Mouse (Mus musculus) kidney, embryonic 16.5 days (tissue): ENCODE results near the gene Sh2d6. TPM values are rescaled to one million over a fixed set of nuclear protein-coding genes. Genes with fewer than 3 reads are reported as not detected.
"Not testable (repeated sequence)": the region's sequence is repeated elsewhere in the genome, so short reads cannot be mapped to it uniquely, and the experiment has no call there.

Source experiments
- ATAC-seq: fragments of 200-750 bp; cut with Nextera tagmentation; 2 replicates; pipeline ENCODE4 v1.8.0; 2017; ENCODE audit warnings: moderate TSS enrichment; ENCODE audit not compliant: low FRiP score, low TSS enrichment
- H3K27ac ChIP-seq: fragments of 300-500 bp; sonication (generic); 2 replicates; pipeline ENCODE4 v1.5.1; 2014; ENCODE audit warnings: low read length
- H3K27me3 ChIP-seq: fragments of 300-500 bp; sonication (generic); 2 replicates; pipeline ENCODE4 v1.6.1; 2014; ENCODE audit warnings: low read length, control low read depth, mixed read lengths; ENCODE audit not compliant: insufficient read depth
- H3K36me3 ChIP-seq: fragments of 300-500 bp; sonication (generic); 2 replicates; pipeline ENCODE4 v1.6.1; 2014; ENCODE audit warnings: low read length, control low read depth, mixed read lengths; ENCODE audit not compliant: insufficient read depth
- H3K4me1 ChIP-seq: fragments of 300-500 bp; sonication (generic); 2 replicates; pipeline ENCODE4 v1.6.1; 2014; ENCODE audit warnings: low read length, control low read depth, mixed read lengths; ENCODE audit not compliant: insufficient read depth
- H3K4me2 ChIP-seq: fragments of 300-500 bp; sonication (generic); replicated peaks from 2 replicates; pipeline ENCODE4 v1.6.1; 2014; ENCODE audit warnings: low read depth, low read length
- H3K4me3 ChIP-seq: fragments of 300-500 bp; sonication (generic); 2 replicates; pipeline ENCODE4 v1.5.1; 2014; ENCODE audit warnings: mild to moderate bottlenecking, low read length
- H3K9ac ChIP-seq: fragments of 300-500 bp; sonication (generic); replicated peaks from 2 replicates; pipeline ENCODE4 v1.6.1; 2014; ENCODE audit warnings: low read length
- H3K9me3 ChIP-seq: fragments of 300-500 bp; sonication (generic); 2 replicates; pipeline ENCODE4 v1.6.1; 2016; ENCODE audit warnings: low read length, control low read depth
- WGBS: fragments of 180-500 bp; shearing (Covaris S2); extraction: QIAGEN DNeasy Blood & Tissue Kit; methylation state at CpG from one replicate; pipeline ENCODE4 v1.1.7; 2014; 5-methylcytosine and 5-hydroxymethylcytosine counted together
- polyA plus RNA-seq: library from polyadenylated mRNA; unstranded; fragments of >200 nt; fragmentation: Nextera tagmentation; extraction: Ambion mirVana; gene quantifications from 2 replicates; pipeline ENCODE4 v1.2.1, GENCODE M21; 2015

Sh2d6 gene
- polyA plus RNA-seq, 1 experiment from 2014 or later = 0.17 TPM

DNA sequence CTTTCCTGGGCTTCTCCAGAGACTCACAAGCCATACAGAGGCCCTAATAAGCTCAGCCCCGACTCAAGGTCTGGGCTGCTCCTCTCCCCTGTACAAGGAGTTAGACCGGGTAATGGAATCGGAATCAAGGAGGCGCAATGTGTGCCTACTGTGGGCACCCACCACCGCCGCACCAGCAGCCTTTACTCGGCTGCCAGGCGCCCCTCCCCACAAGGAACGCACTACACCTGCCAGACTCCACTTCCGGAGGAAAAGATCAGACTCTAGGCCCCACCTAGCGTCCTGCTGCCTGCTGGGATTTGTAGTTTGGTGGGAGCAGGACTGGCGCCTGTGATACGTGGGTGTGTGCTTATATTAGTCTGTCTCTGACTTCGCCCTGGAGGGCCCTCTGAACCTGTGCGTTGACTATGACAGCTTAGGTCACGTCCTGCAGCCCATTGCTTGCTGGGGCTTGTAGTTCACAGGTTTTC lies 17.1 kb upstream of the Sh2d6 start:
- Histone ChIP-seq H3K27ac (0 out of 2 replicates have a peak overlapping the region, but pooled peaks have one; percentile 68), H3K4me1 (peaks cover 19% of the 10 kb centered on the region), H3K36me3 (no peaks in the 10 kb centered on the region), H3K4me3 (peak overlapping the region; percentile 58), H3K4me2 (peak overlapping the region; percentile 63), H3K9me3 (no peaks in the 10 kb centered on the region), H3K27me3 (no peaks in the 10 kb centered on the region), H3K9ac (peak overlapping the region; percentile 74)
- 2% methylated on average over 16 of the region's 16 CpGs for WGBS
- ATAC-seq = peak; percentile 96

DNA sequence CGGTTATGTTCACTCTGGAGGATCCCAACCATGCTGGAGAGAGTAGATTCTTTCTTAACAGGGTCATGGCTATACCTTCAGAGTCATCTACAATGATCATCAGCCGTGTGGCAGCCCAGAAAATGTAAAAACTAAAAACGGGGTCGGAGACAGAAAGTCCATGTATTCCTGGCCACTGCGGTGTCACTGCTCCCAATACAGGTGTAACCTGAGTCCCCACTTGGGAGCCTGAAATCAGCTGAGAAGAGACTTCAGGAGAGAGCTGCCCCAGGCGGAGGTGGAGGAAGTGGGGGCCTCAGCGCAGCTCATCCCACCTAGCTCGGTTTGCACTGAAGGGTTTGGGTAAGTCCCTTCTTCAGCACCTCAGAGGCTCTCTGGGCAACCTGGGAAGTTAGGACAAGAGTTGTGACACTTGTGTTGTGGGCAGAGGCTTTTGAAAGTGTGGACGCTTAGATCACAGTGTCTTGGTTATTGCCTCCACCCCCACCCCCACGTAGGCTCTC lies 16.5 kb upstream of the Sh2d6 start:
- WGBS = 41% methylated on average over 10 of the region's 10 CpGs
- H3K36me3 ChIP-seq = no peaks in the 10 kb centered on the region
- H3K4me1 ChIP-seq = peaks cover 17% of the 10 kb centered on the region
- H3K4me3 ChIP-seq = peak overlapping the region; percentile 58
- H3K9ac ChIP-seq = peak overlapping the region; percentile 74
- peak; percentile 8; the same call in 1 of the 2 replicates for ATAC-seq
- no peaks in the 10 kb centered on the region for H3K9me3 ChIP-seq
- H3K27me3 ChIP-seq = no peaks in the 10 kb centered on the region
- peak overlapping the region; percentile 63 for H3K4me2 ChIP-seq
- no peak overlapping the region for H3K27ac ChIP-seq

DNA sequence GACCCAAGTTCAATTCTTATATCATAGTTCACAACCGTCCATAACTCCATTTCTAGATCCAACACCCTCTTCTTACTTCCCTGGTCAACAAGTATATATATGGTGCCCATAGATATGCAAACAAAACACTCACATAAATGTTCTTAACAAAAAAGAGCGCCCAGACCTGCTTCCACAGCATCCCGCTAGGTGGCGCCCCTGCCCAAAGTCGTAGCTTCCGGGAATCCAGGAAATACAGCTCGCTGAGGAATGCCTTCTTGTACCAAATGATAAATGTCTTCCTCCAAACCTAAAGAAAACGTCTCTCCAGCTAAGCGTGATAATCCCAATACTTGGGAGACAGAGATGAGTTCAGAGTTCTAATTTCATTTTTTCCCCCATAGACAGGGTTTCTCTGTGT lies 13.7 kb upstream of the Sh2d6 start:
- Histone ChIP-seq H3K36me3 (no peaks in the 10 kb centered on the region), H3K9me3 (peaks cover under 1% of the 10 kb centered on the region; the same call in 1 of the 2 replicates), H3K4me2 (peak overlapping the region; percentile 30), H3K27me3 (no peaks in the 10 kb centered on the region), H3K27ac (peak overlapping the region; percentile 65; the same call in 1 of the 2 replicates), H3K9ac (peak overlapping the region; percentile 48), H3K4me3 (peak overlapping the region; percentile 7; the same call in 1 of the 2 replicates), H3K4me1 (peaks cover 17% of the 10 kb centered on the region)
- no peak for ATAC-seq
- 6% methylated on average over 9 of the region's 9 CpGs for WGBS

DNA sequence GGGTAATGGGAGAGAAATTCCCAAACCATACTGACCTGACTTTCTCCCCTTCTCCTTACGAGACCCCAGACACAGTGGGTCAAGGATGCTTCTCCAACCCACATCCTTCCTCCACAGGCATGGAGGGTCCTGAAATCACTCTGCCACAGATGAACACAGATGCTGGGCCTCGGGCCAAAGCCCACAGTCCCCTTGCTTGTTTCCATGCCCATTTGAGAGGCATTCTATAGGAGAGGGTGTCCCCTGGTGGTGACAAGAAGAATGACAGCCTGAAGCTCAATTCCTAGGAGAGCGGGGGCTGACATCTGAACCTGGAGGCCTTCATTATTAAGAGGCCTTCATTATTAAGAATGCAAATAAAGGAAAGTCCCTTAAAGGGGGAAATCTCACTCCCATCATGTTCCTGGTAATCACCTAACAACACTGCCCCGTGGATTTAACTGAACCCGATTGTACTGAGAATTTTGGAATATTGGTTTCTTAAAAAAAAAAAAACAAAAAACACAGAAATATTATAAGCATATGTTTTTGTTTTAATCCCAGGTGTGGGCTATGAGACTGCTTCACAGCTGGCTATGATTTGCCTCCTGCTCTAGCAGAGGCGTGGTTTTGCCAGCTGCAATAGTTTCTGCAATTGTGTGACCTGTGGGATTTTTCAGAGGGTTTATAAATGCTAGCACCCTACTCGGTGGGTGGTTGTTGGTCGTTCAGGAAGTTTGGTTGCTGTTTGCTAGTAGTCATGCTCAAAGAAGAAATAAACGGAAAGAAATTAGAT lies 12.7 kb upstream of the Sh2d6 start:
- no peaks in the 10 kb centered on the region for H3K27me3 ChIP-seq
- 40% methylated on average over 9 of the region's 9 CpGs for WGBS
- H3K4me3 ChIP-seq = no peak overlapping the region
- peaks cover 3% of the 10 kb centered on the region; the same call in 1 of the 2 replicates for H3K9me3 ChIP-seq
- H3K36me3 ChIP-seq = no peaks in the 10 kb centered on the region
- ATAC-seq = peak; percentile 52; the same call in 1 of the 2 replicates
- H3K4me2 ChIP-seq = no peak overlapping the region
- H3K27ac ChIP-seq = peak overlapping the region; percentile 65; the same call in 1 of the 2 replicates
- H3K9ac ChIP-seq = no peak overlapping the region
- H3K4me1 ChIP-seq = peaks cover 17% of the 10 kb centered on the region

DNA sequence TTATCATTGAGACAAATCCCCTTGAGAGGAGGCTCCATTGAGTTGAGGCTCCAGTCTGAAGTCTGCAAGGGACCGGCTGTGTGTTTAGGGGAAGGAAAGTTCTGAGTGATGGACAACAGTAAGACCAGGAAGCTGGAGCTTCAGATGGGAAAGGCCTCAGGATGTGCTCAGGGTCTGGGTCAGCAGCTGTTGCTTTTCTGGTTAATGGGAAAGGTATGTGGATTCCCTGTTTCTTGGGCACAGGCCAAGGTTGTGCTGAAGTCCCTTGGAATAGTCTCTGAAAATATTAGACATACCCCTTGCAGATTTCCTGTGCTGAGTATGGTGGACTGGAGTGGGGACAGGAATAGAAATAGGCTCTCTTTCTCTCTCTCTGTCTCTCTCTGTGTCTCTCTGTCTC lies 12.0 kb upstream of the Sh2d6 start:
- H3K27ac ChIP-seq, H3K36me3 ChIP-seq, H3K9ac ChIP-seq, H3K9me3 ChIP-seq, H3K27me3 ChIP-seq, H3K4me3 ChIP-seq, H3K4me2 ChIP-seq: not testable (repeated sequence)
- peaks cover 17% of the 10 kb centered on the region for H3K4me1 ChIP-seq
- 37% methylated on average over 1 of the region's 1 CpGs for WGBS
- ATAC-seq = peak; percentile 32

DNA sequence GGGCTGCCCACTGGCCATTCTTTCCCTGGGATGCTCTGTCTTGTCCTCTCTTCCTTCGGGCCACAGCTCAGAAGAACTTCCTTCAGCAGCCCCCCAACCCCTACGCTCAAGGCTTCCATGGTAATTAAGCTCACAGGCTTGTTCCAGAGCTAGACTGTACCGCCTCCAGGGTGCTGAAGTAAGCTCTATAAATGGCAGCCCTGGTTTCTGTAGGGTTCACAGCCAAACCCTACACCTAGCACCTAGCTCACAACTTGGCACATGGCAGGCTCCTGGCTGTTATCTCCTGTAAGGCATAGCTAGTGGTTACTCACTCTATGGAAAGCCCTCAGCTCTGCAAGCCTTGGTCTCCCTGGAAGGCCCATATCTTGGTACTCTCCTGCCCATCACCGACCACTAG lies 11.1 kb upstream of the Sh2d6 start:
- 85% methylated on average over 4 of the region's 4 CpGs for WGBS
- peaks cover 9% of the 10 kb centered on the region for H3K4me1 ChIP-seq
- H3K4me3 ChIP-seq = no peak overlapping the region
- no peak for ATAC-seq
- H3K27me3 ChIP-seq = no peaks in the 10 kb centered on the region
- H3K4me2 ChIP-seq = no peak overlapping the region
- peaks cover 3% of the 10 kb centered on the region; the same call in 1 of the 2 replicates for H3K9me3 ChIP-seq
- H3K27ac ChIP-seq = no peak overlapping the region
- no peak overlapping the region for H3K9ac ChIP-seq
- no peaks in the 10 kb centered on the region for H3K36me3 ChIP-seq

DNA sequence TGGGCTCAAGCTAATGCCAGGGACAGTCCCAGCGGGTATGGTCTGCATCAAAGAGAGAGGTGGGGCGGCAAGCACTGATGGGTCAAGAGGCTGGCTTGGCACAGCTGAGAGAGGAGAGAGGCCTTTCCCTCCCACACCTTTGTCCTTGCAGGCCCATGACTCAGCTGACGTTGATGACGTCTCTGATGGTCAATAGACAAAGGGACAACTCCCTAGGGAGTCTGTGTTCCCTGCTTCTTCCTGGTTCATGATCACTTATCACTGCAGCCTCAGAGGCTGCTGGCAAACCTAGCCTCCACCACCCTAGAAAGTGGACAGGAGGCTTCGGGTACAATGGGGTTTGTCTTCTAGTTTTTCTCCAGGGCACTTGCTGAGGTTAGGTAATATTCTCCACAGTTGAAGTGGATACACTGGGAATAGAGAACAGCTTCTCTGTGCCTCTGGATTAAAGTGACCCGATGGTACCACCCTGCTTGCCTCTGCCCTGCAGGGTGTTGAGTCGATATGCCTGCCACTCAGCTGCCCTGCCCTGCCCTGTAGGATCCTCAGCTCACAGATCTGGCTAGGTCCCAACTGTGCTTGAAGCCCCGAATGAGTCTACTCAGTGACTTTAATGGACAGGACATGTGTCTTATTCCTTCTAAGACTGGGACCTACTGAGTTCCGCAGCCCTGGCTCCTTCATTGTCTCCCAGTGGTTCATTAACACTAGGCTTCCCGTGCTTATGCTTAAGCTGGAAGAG lies 7.1 kb upstream of the Sh2d6 start:
- no peak overlapping the region for H3K4me3 ChIP-seq
- H3K27me3 ChIP-seq = no peaks in the 10 kb centered on the region
- H3K36me3 ChIP-seq = no peaks in the 10 kb centered on the region
- no peak overlapping the region for H3K9ac ChIP-seq
- peaks cover 3% of the 10 kb centered on the region; the same call in 1 of the 2 replicates for H3K9me3 ChIP-seq
- H3K4me2 ChIP-seq = no peak overlapping the region
- no peaks in the 10 kb centered on the region for H3K4me1 ChIP-seq
- no peak; the same call in 1 of the 2 replicates for ATAC-seq
- WGBS = 81% methylated on average over 10 of the region's 10 CpGs
- H3K27ac ChIP-seq = no peak overlapping the region

DNA sequence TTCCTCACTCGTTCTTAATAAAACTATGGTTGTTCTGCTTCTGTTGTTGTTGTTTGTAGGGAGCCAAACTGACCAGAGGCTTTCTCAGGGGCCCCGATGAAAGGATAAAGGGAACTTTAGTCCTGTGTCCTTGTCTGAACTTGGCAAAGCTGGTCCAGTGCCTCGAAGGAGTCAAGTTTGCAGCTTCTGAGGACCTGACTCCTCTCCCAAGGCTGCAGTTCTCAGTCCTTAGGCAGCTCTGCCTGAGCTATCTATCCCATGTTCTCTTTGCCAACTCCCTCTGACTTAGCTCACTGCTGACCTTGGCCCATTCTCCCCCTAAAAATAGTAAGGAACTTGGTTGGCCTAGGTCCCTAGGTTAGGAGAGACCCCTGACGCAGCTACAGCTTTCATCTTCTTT lies 5.6 kb upstream of the Sh2d6 start:
- ATAC-seq = no peak
- WGBS = 83% methylated on average over 4 of the region's 4 CpGs
- Histone ChIP-seq H3K4me1 (no peaks in the 10 kb centered on the region), H3K27ac (no peak overlapping the region), H3K36me3 (no peaks in the 10 kb centered on the region), H3K9me3 (peaks cover 3% of the 10 kb centered on the region; the same call in 1 of the 2 replicates), H3K4me3 (no peak overlapping the region), H3K4me2 (no peak overlapping the region), H3K27me3 (no peaks in the 10 kb centered on the region), H3K9ac (no peak overlapping the region)

DNA sequence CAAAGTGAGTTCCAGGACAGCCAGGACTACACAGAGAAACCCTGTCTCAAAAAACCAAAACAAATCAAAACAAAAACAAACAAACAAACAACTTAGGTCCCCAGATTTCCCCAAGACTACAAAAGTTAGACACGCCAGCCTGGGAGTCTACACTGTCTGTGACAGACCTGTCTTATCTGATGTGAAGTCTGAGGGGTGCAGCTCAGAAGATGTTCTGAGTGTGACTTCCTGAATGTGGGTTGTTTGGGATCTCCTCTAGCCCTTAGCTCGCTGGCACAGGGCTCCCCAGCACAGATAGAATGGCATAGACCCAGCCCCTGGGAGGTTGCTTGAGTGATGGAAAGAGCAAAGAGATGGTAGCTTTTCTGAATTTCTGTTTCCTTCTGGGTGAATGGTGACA lies 2.7 kb upstream of the Sh2d6 start:
- no peaks in the 10 kb centered on the region for H3K27me3 ChIP-seq
- no peak overlapping the region for H3K4me2 ChIP-seq
- 80% methylated on average over 2 of the region's 2 CpGs for WGBS
- no peak overlapping the region for H3K4me3 ChIP-seq
- H3K9me3 ChIP-seq = no peaks in the 10 kb centered on the region
- H3K4me1 ChIP-seq = peaks cover 15% of the 10 kb centered on the region
- ATAC-seq = no peak
- no peaks in the 10 kb centered on the region for H3K36me3 ChIP-seq
- no peak overlapping the region for H3K9ac ChIP-seq
- no peak overlapping the region for H3K27ac ChIP-seq
